Mouse (Mus musculus) ES-Bruce4 (cell line): ENCODE measurements at regions not wholly inside any gene's neighbourhood (a gene's known extent, or its start where the extent isn't known, plus 50 kb on each side); places are given as distances from the start of the nearest gene placed in this dataset.

Experiments used
- H3K27ac ChIP-seq: 2 replicates; pipeline ENCODE4 v1.5.1; 2012; ENCODE audit warnings: low read length, inconsistent platforms; ENCODE audit not compliant: insufficient read depth
- H3K27me3 ChIP-seq: 2 replicates; pipeline ENCODE4 v1.6.1; 2012; ENCODE audit warnings: mild to moderate bottlenecking, low read length, inconsistent platforms; ENCODE audit not compliant: control insufficient read depth, poor library complexity, insufficient read depth, severe bottlenecking
- H3K36me3 ChIP-seq: 2 replicates; pipeline ENCODE4 v1.6.1; 2012; ENCODE audit warnings: inconsistent platforms, mild to moderate bottlenecking, low read length, moderate library complexity; ENCODE audit not compliant: control insufficient read depth, poor library complexity, insufficient read depth, severe bottlenecking
- H3K4me1 ChIP-seq: one replicate; pipeline ENCODE4 v1.8.1; 2011; ENCODE audit warnings: low read length; ENCODE audit not compliant: control insufficient read depth, insufficient read depth
- H3K4me3 ChIP-seq: 2 replicates; pipeline ENCODE4 v1.5.1; 2011; ENCODE audit warnings: low read depth, mild to moderate bottlenecking, low read length
- H3K9ac ChIP-seq: 2 replicates; pipeline ENCODE4 v1.6.1; 2012; ENCODE audit warnings: low read depth, mild to moderate bottlenecking, inconsistent platforms; ENCODE audit not compliant: poor library complexity, severe bottlenecking
- H3K9me3 ChIP-seq: replicated peaks from 2 replicates; pipeline ENCODE4 v1.6.1; 2012; ENCODE audit warnings: mild to moderate bottlenecking, low read length, inconsistent platforms; ENCODE audit not compliant: control insufficient read depth, poor library complexity, insufficient read depth, severe bottlenecking
- CTCF ChIP-seq: IDR thresholded peaks from one replicate; pipeline ENCODE4 v1.8.1; 2011; ENCODE audit warnings: low read depth, low read length
- EP300 ChIP-seq: IDR thresholded peaks from 2 replicates; pipeline ENCODE4 v1.6.1; 2011; ENCODE audit warnings: low read depth, low read length; ENCODE audit not compliant: insufficient read depth
- POLR2A ChIP-seq: IDR thresholded peaks from one replicate; pipeline ENCODE4 v1.8.1; 2011; ENCODE audit warnings: low read length; ENCODE audit not compliant: insufficient read depth

DNA sequence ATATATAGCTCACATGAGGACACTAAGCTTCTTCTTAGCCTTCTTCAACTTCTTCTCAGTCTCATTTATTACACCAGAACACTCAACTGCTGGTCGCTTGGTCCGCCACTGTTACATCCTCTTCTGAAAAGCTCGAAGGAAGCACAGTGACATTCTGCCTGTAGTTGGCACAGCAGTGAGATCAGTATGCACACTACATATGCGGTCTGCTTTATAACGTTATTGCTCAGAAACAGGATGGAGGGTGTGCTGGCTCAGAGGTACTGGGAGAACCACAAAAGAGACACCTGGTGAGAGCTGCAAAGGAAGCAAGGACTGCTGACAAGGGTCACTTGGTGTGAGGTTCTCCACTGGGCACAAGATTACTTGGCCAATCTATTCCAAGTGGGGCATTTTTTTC lies 179.5 kb downstream of the Ets1 start:
- no peaks in the 10 kb centered on the region for H3K36me3 ChIP-seq
- H3K4me3 ChIP-seq: no peak overlapping the region
- H3K27ac ChIP-seq: no peak overlapping the region
- TF ChIP-seq POLR2A: no peak
- TF ChIP-seq EP300: no peak
- no peak for TF ChIP-seq CTCF
- H3K9ac ChIP-seq: no peak overlapping the region
- H3K27me3 ChIP-seq: no peaks in the 10 kb centered on the region
- no peaks in the 10 kb centered on the region for H3K4me1 ChIP-seq
- no peaks in the 10 kb centered on the region for H3K9me3 ChIP-seq

DNA sequence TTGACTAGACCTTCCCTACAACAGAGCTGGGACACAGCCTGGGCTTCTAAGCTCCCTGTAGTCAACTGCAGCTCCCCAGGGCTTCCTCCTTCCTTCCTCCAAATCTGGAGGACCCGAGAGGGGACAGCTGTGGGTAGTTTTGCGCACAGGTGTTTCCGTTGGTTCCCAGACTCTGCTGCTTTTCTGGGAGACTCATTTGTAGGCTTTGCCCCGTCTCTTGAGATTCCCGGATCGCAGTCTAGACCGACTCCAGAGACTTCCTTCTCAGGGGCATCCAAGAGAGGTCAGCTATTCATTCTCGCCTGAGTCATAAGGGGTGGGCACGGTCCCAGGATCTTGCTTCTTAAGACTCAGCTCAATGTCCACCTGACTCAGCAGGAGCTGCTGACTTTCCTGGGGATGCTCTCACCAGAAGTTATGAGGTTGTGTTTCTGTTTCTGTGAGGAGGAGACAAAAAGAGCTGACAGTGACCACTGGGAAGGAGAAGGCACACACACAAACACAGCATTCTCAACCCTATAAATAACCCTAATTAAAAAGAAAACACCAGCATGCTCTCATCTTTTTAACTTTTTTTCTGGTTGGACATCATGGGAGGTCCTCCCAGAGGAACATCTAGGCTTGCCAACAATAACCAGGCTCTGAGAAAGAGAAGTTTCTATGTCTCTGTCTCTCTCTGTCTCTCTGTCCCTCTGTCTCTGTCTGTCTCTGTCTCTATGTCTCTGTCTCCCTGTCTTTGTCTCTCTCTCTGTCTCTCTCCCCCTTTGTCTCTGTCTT lies 180.8 kb downstream of the Ets1 start:
- H3K27ac ChIP-seq: no peak overlapping the region
- H3K9me3 ChIP-seq: no peaks in the 10 kb centered on the region
- H3K4me3 ChIP-seq: no peak overlapping the region
- no peak for TF ChIP-seq POLR2A
- TF ChIP-seq EP300: no peak
- no peak for TF ChIP-seq CTCF
- no peak overlapping the region for H3K9ac ChIP-seq
- no peaks in the 10 kb centered on the region for H3K36me3 ChIP-seq
- H3K27me3 ChIP-seq: no peaks in the 10 kb centered on the region
- H3K4me1 ChIP-seq: no peaks in the 10 kb centered on the region

DNA sequence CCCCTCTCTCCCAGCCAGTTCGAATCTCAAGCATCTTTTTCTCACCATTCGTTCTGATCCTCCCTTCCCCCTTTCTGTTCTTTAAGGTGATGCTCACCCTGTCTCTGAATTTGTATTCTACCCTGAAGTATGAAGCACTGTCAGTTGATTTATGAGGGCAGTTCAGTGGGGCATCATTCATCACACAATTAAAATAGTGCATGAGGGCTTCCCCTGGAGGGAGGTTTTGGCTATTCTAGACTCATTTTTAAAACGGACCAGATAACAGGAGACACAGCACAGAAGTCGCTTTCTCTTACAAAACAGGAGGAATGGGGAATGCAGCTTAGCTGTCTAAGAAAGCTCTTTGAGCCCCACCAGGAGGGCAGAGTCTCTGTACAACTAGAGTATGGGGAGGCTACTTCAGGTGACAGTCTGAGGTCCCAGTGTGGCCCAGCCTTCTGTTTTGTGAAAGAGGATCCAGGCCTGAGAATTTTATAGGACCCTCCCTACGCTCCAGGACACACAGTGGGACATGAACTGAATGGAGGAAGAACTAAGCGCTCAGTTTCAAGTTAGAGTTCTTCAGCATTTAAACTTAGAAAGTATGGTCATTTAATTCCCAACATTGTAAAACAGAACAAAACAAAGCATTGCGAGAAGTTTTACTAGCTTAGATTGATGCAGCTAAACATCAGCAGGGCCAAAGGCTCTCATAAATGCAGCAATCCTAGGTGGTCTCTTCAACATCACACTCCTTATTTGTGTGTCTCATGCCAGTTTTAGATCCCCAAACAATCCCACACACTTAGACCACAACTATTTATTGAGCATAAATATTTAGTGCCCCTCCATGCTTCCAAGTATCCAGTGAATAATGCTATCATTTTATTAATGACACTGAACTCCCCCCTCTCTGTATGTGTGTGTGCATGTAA lies 181.7 kb downstream of the Ets1 start:
- H3K36me3 ChIP-seq: no peaks in the 10 kb centered on the region
- no peak overlapping the region for H3K27ac ChIP-seq
- H3K9me3 ChIP-seq: no peaks in the 10 kb centered on the region
- H3K27me3 ChIP-seq: no peaks in the 10 kb centered on the region
- H3K9ac ChIP-seq: no peak overlapping the region
- H3K4me1 ChIP-seq: no peaks in the 10 kb centered on the region
- H3K4me3 ChIP-seq: no peak overlapping the region
- TF ChIP-seq EP300: no peak
- TF ChIP-seq CTCF: no peak
- no peak for TF ChIP-seq POLR2A

DNA sequence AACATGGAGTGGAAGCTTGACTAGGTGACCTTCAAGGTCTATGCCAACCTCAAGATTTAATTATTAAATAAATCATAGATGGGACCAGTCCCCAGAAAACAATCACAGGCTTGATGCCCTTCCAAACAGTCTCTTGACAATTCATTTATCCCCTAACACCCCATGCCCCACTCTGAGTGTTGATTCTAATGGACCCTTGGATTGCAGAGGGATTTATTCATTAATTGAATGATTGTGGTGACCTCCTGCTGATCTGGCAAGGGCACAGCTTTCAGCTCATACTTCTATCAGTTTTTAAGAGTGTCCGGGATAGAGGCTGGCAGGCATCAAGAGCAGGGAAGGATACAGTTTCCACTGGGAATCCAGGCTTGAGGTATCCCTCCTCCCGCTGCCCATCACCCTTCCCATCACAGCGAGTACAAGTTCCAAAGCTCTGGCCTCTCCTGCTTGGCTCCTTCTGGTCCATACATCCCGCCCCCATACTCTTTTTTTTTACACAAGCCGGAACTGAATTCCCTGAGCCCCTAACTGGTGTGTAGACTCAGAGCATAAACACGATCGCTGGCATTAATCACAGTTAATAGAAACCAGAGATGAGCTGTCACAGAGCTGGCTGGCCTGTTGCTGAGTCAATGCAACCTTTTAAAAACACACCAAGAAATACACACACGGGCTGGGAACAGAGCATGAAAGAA lies 187.6 kb downstream of the Ets1 start:
- no peak for TF ChIP-seq CTCF
- TF ChIP-seq POLR2A: no peak
- TF ChIP-seq EP300: no peak
- no peaks in the 10 kb centered on the region for H3K4me1 ChIP-seq
- H3K36me3 ChIP-seq: no peaks in the 10 kb centered on the region
- H3K27ac ChIP-seq: no peak overlapping the region
- no peaks in the 10 kb centered on the region for H3K27me3 ChIP-seq
- no peak overlapping the region for H3K4me3 ChIP-seq
- H3K9me3 ChIP-seq: no peaks in the 10 kb centered on the region
- no peak overlapping the region for H3K9ac ChIP-seq

DNA sequence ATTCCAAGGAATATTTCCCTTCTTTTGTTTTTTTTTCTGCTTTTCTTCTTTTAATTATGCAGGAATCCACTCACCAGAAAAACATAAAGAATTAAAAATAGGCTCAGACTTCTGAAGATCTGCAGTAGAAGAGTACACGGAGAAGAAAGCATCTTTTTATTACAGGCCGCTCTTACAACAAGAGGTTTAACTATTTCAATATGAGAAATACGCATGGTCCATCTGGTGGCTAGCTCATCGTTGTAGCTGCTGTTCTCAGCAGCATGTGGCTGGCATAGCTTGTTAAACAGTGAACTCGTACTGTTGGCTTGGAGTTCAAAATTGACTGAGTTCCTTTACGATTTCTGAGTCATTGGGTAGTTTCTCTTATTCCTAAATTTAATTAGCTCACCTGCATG lies 188.1 kb downstream of the Ets1 start:
- Histone ChIP-seq H3K36me3 (no peaks in the 10 kb centered on the region), H3K4me3 (no peak overlapping the region), H3K27me3 (no peaks in the 10 kb centered on the region), H3K9ac (no peak overlapping the region), H3K27ac (no peak overlapping the region), H3K4me1 (no peaks in the 10 kb centered on the region), H3K9me3 (no peaks in the 10 kb centered on the region)
- TF ChIP-seq POLR2A: no peak
- TF ChIP-seq CTCF: no peak
- TF ChIP-seq EP300: no peak
